Mouse (Mus musculus) gastrocnemius, adult 2 months (tissue): ENCODE results near the gene 2810459M11Rik. TPM values are rescaled to one million over a fixed set of nuclear protein-coding genes. Genes with fewer than 3 reads are reported as not detected.
A peak's percentile ranks its signal among the peaks of the same experiment; 100 is the strongest.
"Not testable (repeated sequence)": the region's sequence is repeated elsewhere in the genome, so short reads cannot be mapped to it uniquely, and the experiment has no call there.

ENCODE experiments used
- DNase-seq: peaks from one replicate; pipeline ENCODE4 v3.0.0; 2022
- H3K27ac ChIP-seq: fragments of 200-600 bp; 2 replicates; pipeline ENCODE4 v1.8.1; 2022; ENCODE audit warnings: mild to moderate bottlenecking
- H3K4me3 ChIP-seq: fragments of 200-600 bp; 2 replicates; pipeline ENCODE4 v1.8.1; 2022; ENCODE audit warnings: mild to moderate bottlenecking, moderate library complexity
- CTCF ChIP-seq: fragments of 200-600 bp; IDR thresholded peaks from 2 replicates; pipeline ENCODE4 v1.8.1; 2022; ENCODE audit warnings: antibody characterized with exemption, mild to moderate bottlenecking, moderate library complexity
- intact Hi-C: fragments of 180-260 bp; cut with DNase I; formaldehyde crosslinking; loops from one replicate; pipeline ENCODE4 v1.15.1; 2025
- long read RNA-seq, 2 experiments: library from polyadenylated mRNA; stranded (forward); transcript quantifications; one replicate each; pipeline ENCODE4 v2.0.0; 2021
- total RNA-seq, 2 experiments: library from RNA; stranded (reverse); gene quantifications; 2 replicates each; pipeline ENCODE4 v1.2.3; 2021

2810459M11Rik gene
- under 1 TPM in 1 of 2 experiments, not detected in 1; 0.10 TPM for total RNA-seq
- long read RNA-seq, experiment 1, partial matches to known transcripts, result 0 of 1 reads
- long read RNA-seq, experiment 1, other reads (novel, unspliced or antisense), result 1 of 1 reads
- long read RNA-seq, experiment 2, result 0 reads

GRCm38 (mm10) chr1:86045848-86046805, at the start of gene 2810459M11Rik:
Gene 2810459M11Rik, plus strand, starts transcription at chr1:86045863.
- intact Hi-C loops, result no loop called here
- TF ChIP-seq CTCF, result peak; percentile 5; the same call in 1 of the 2 replicates
- DNase-seq, result peak; percentile 54
- H3K27ac ChIP-seq, result no peak within 1 kb of the TSS
- peak within 1 kb of the TSS; percentile 77 for H3K4me3 ChIP-seq

- no peak overlapping the region for H3K27ac ChIP-seq
- intact Hi-C loops, result no loop called here
- no peak for DNase-seq
- no peak for TF ChIP-seq CTCF
- no peak overlapping the region for H3K4me3 ChIP-seq
These were observed 48.4 kb upstream of the 2810459M11Rik start for GRCm38 (mm10) chr1:85997221-85997620.

DNA sequence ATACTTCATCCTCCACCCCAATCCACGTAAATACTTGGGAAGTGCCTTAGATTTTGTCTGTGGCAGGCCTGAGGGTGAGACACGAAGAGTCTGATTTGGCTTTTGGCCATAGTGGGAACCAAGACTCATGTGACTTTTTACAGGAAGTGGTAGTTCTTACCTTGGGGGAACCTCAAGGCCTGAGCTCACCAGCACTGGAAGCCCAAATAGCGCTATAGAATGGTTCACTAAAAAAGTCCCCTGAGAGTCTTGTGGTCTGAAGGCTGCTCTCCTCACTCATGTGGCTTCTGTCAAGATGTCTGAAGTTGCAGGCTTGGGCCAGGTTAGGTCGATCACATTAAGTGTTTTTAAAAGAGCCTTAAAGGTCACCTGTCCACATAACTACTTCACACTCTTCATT, 47.7 kb upstream of the 2810459M11Rik start:
- TF ChIP-seq CTCF, result no peak
- Histone ChIP-seq H3K4me3 (no peak overlapping the region), H3K27ac (no peak overlapping the region)
- intact Hi-C loops, result no loop called here
- DNase-seq, result no peak

GRCm38 (mm10) chr1:85999853-86000570, 45.7 kb upstream of the 2810459M11Rik start:
- no peak for DNase-seq
- intact Hi-C loops, result no loop called here
- TF ChIP-seq CTCF, result no peak
- no peak overlapping the region for H3K4me3 ChIP-seq
- H3K27ac ChIP-seq, result no peak overlapping the region

GRCm38 (mm10) chr1:86005540-86005939, 40.1 kb upstream of the 2810459M11Rik start:
- Histone ChIP-seq H3K27ac (no peak overlapping the region), H3K4me3 (no peak overlapping the region)
- intact Hi-C loops, result no loop called here
- no peak for DNase-seq
- TF ChIP-seq CTCF, result no peak

GRCm38 (mm10) chr1:86006040-86006439, 39.6 kb upstream of the 2810459M11Rik start:
- H3K4me3 ChIP-seq, result no peak overlapping the region
- no peak for DNase-seq
- intact Hi-C loops, result no loop called here
- no peak overlapping the region for H3K27ac ChIP-seq
- TF ChIP-seq CTCF, result no peak

- peak; percentile 87 for DNase-seq
- Histone ChIP-seq H3K4me3 (no peak overlapping the region), H3K27ac (no peak overlapping the region)
- TF ChIP-seq CTCF, result peak; percentile 93
- intact Hi-C loops, result loop anchor here (1.0 kb wide), 2 partner anchors 72 to 154 kb away; no protein-coding TSS in a partner anchor
These were observed 37.9 kb upstream of the 2810459M11Rik start for GRCm38 (mm10) chr1:86007778-86008177.

DNA sequence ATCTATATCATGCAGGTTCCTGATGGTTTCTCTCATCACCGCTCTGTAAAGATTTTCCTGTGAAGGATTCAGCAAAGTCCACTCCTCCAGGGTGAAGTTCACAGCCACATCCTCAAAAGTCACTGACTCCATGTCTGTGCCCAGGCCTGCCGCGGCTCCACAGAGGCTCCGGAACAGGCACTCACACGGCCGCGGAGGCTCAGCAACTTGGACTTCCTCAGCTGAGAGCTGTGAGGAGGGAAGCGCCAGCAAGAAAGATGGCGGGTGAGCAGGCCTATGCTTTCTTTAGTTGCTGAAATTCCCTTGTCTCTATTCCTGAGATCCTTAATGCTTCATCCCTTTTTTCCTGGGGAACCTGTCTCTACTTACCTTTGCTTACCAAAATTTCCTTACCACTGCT, 29.9 kb upstream of the 2810459M11Rik start:
- DNase-seq, intact Hi-C loops, H3K27ac ChIP-seq, H3K4me3 ChIP-seq: not testable (repeated sequence)

- TF ChIP-seq CTCF, result no peak
- Histone ChIP-seq H3K27ac (no peak within 1 kb of the TSS), H3K4me3 (no peak within 1 kb of the TSS)
- DNase-seq, result no peak
- intact Hi-C loops, result no loop called here
These were observed 29.1 kb upstream of the 2810459M11Rik start, which contains the start of gene Spata3 for GRCm38 (mm10) chr1:86016516-86016915. Gene Spata3, plus strand, starts transcription at chr1:86016816.

- no peak overlapping the region for H3K27ac ChIP-seq
- TF ChIP-seq CTCF, result peak; percentile 34; the same call in 1 of the 2 replicates
- peak; percentile 49 for DNase-seq
- intact Hi-C loops, result no loop called here
- peak overlapping the region; percentile 71 for H3K4me3 ChIP-seq
These were observed 27.2 kb upstream of the 2810459M11Rik start for GRCm38 (mm10) chr1:86018235-86019055.

DNA sequence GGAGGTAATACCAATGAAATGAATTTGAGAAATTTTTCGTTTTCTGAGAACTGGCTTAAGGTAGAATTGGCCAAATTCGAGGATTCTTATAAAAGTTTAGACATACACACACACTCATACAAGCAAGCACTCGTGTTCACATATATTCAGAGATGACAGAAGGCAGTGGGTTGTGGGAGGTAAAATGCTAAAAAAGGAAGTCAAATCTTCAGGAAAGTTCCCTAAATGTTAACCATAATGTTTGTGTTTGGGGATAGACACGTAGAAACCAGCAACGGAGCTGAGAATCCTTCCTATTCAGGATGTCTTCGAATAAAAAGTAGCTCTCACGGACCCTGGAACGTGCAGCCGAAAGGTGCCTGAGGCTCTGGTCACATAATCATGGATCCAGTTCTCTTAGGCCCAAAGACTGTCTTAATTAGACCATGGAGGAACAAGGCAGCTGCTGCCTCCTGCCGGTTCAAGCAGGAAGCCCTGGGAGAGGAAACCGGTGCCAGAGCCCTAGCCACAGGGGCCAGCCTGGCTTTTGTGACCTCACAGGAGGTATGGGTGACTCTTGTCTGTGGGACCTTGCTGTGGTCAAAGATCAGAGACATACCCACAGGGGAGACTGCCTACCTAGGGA, 24.2 kb upstream of the 2810459M11Rik start:
- no peak; the same call in 1 of the 2 replicates for TF ChIP-seq CTCF
- intact Hi-C loops, result no loop called here
- no peak overlapping the region for H3K4me3 ChIP-seq
- H3K27ac ChIP-seq, result no peak overlapping the region
- DNase-seq, result no peak
